Mouse (Mus musculus): ENCODE measurements around the gene Ust. TPM values are rescaled to one million over a fixed set of nuclear protein-coding genes. Genes with fewer than 3 reads are reported as not detected.

Ust gene
- total RNA-seq, 2 experiments from 2014 or later: 2.4 to 2.8 TPM

GRCm38 (mm10) chr10:8444052-8444451, 74.6 kb downstream of the Ust start:
- intact Hi-C loops (cut with DNase I): no loop called here
- no peak for DNase-seq

DNA sequence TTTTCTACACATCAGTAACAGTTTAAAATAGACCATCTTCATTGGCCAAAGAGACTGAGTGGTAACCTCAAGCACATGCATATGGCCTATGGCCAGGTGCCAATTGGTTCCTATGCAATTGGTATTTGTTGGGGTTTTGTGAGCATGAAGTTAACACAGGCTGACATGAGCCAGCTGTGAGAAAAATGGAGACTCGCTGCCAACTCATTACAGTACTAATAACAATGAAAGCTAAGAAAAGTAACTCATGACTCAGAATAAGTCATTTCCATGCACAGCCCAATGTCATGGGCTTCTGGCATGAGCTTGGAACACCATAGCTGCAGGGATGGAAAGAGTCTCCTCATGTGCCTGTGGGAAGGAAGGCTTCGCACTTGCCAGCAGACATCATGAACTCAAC, 86.8 kb downstream of the Ust start:
- DNase-seq: peak; percentile 55 to 58
- intact Hi-C loops (cut with DNase I): no loop called here

- intact Hi-C loops (cut with DNase I): no loop called here
Measured at GRCm38 (mm10) chr10:8428787-8429778, 89.5 kb downstream of the Ust start.

DNA sequence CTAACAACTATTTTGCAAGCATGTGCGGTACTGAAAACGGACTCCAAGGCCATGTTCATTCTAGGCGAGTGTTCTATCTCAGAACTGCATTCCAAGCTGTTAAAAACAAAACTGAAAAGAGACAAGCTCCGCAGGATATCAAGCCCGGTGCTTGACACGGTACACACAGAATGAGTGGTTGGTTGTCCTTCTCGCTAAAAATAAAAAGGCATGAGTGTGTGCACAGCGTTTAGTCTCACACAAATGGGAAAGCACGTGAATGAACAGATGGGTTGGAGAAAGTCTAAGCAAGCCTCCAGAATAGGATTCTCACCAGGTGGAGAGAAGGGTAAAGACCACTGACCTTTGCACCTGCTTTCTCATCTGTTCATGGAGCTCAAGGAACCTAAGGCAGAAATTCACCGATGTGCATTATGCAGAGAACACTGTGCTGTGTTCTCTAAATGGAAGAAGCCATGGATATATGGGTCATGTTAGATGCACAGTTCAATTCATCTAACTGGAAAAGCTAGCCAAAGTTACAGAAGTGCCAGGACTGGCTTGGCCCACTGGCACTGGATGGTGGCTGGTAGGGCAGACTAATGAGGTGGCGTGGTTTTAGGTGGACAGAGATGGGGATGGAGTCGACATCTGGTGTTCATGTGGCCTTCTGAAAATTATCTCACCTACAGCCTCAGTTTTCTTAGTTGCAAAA, 90.8 kb downstream of the Ust start:
- intact Hi-C loops (cut with DNase I): no loop called here
- peak; percentile 15 to 23 for DNase-seq

More at GRCm38 (mm10) chr10:8428787-8429778, 89.5 kb downstream of the Ust start:
- DNase-seq: peak in 1 of 2 experiments; percentile 27

- DNase-seq: no peak
- intact Hi-C loops (cut with DNase I): no loop called here
Measured at GRCm38 (mm10) chr10:8419496-8420009, 99.1 kb downstream of the Ust start.

DNA sequence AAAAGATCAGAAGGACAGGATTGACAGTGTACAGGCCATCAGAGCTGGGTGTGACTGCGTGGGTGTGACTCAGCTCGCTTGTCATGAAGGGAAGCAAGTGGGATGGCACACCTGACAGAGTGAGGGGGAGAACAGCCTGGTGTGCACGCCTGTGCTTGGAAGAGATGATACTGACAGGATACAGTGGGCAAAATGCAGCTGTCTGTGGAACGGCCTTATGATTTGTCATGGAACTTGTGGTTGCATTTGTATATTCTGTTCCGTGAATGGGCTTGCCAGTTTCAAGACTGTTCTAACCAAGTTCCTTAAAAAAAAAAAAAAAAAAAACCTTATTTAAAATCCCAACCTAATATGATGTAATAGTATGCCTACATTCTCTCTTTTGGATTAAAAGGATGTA, 103.2 kb downstream of the Ust start:
- intact Hi-C loops (cut with DNase I): no loop called here
- DNase-seq: no peak

- intact Hi-C loops (cut with DNase I): no loop called here
- no peak for DNase-seq
Measured at GRCm38 (mm10) chr10:8415036-8415435, 103.6 kb downstream of the Ust start.

GRCm38 (mm10) chr10:8405141-8405540, 113.5 kb downstream of the Ust start:
- intact Hi-C loops (cut with DNase I): no loop called here
- no peak for DNase-seq

GRCm38 (mm10) chr10:8392226-8392625, 126.4 kb downstream of the Ust start:
- intact Hi-C loops (cut with DNase I): no loop called here
- no peak for DNase-seq

DNA sequence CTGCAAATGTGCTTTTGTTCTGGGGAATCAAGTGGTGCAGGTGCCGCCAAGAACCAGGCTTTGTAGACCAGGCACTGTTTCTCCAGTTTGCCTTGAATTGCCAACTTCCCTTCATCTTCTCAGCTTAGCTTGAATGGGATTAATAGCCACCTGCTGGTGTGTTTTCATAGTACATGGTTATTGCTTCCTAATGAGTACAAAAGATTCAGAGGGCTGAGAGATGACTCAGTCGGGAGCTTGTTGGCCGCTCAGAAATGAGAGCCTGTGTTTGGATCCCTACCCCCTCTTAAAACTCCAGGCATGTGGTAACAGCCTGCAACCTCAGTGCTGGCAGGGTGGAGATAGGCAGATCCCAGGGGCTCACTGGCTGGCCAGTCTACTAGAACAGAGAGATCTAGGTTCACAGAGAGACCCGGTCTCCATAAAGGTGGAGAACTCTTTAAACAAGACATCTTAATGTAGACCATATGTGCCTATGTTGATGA, 127.3 kb downstream of the Ust start:
- peak; percentile 26 to 31 for DNase-seq
- intact Hi-C loops (cut with DNase I): no loop called here

GRCm38 (mm10) chr10:8388239-8388638, 130.4 kb downstream of the Ust start:
- intact Hi-C loops (cut with DNase I): no loop called here
- no peak for DNase-seq

- intact Hi-C loops (cut with DNase I): no loop called here
- no peak for DNase-seq
Measured at GRCm38 (mm10) chr10:8369894-8370500, 148.6 kb downstream of the Ust start.

GRCm38 (mm10) chr10:8365816-8366215, 152.8 kb downstream of the Ust start:
- intact Hi-C loops (cut with DNase I): no loop called here
- no peak for DNase-seq

DNA sequence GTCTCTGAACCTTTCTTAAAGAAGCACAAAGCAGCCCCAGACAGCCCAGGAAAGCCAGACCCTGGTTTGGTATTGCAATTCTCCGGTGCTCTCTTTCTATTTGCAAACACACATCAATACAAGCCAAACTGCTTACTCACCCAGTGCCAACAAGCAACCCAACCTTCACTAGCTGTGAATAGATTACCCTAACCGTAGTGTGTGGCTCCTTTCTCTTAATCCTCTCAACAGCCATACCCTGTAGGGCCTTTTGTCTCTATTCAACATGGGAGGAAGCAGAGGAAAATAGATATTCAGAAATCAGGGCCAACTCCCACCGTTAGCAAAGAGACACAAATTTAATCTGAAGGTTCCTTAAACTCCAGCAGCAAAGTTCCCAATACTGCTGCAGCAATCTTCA, 154.4 kb downstream of the Ust start:
- DNase-seq: no peak
- intact Hi-C loops (cut with DNase I): no loop called here

- DNase-seq: no peak
- intact Hi-C loops (cut with DNase I): no loop called here
Measured at GRCm38 (mm10) chr10:8363281-8363680, 155.3 kb downstream of the Ust start.

DNA sequence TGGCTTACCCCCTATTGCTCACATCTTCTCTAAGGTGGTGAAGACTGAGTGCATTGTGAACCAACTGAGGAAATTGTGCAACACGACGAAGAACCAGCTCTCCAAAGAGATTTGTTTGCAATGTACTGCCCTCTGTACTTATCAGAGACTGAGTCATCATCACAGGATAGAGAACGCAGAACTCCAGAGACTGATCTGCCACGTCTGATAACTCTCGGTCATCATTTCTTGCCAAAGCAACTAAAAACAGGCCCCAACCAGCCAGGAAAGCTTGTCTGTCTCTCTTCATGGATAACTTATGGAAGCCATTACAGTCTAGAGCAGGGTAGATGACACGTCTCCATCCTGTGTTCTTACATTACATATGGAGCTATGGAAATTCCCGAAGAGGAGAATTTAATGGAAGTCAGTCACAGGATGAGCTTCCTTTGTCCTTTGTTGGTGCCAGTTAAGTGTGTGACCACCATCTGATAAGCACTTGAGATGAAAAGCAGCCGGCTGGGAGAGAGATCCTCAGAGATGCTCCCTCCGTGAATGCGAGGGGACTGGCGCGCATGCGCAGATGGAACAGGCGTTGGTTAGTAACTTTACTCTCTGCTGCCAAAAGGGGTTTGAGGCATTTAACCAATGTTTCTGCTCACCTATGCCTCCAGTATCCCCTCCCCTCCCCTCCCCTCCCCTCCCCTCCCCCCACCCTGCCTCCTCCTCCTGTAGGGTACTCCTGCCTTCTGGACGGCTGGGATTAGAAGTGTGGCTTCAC, 160.2 kb downstream of the Ust start:
- intact Hi-C loops (cut with DNase I): no loop called here
- DNase-seq: no peak

GRCm38 (mm10) chr10:8353534-8353933, 165.1 kb downstream of the Ust start:
- intact Hi-C loops (cut with DNase I): no loop called here
- DNase-seq: no peak

GRCm38 (mm10) chr10:8350626-8351025, 168.0 kb downstream of the Ust start:
- DNase-seq: no peak
- intact Hi-C loops (cut with DNase I): no loop called here

DNA sequence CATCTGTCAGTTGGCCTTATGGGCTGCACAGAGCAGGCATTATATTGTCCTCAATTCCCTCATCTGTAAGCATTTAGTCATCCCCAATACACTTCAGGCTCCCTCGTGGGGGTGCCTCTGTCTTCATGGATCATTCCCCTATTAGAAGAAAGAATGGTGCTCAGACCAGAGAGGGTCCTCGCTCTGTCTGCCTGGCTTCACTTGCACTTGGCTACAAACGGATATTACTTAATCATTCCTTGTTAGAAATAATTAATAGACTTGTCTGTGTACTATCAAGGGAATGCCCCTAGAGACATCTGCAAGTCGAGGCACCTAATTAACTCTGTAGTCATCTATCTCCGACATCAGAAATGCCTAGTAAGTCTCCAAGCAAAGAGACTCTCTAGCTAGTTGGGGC, 171.1 kb downstream of the Ust start:
- intact Hi-C loops (cut with DNase I): no loop called here
- DNase-seq: no peak

GRCm38 (mm10) chr10:8342556-8342955, 176.1 kb downstream of the Ust start:
- intact Hi-C loops (cut with DNase I): no loop called here
- DNase-seq: no peak
